Mouse (Mus musculus): Measurements from ENCODE around the gene Cyp3a11. TPM values are rescaled to one million over a fixed set of nuclear protein-coding genes. Genes with fewer than 3 reads are reported as not detected.

Gene Cyp3a11
- polyA plus RNA-seq, 1 experiment from 2014 or later: not detected

Other genes with a start within 250 kb of the Cyp3a11 start
- not detected in 2 replicates for gene Cyp3a41a, start 159.8 kb downstream of the Cyp3a11 start, polyA plus RNA-seq (2016; fragmentation: Nextera tagmentation; extraction: Ambion mirVana)
- gene Cyp3a44, start 74.1 kb downstream of the Cyp3a11 start, polyA plus RNA-seq (2016; fragmentation: Nextera tagmentation; extraction: Ambion mirVana): not detected in 2 replicates
- gene Cyp3a25, start 129.7 kb upstream of the Cyp3a11 start, polyA plus RNA-seq (2016; fragmentation: Nextera tagmentation; extraction: Ambion mirVana): not detected in 2 replicates
- gene Cyp3a59, start 199.3 kb upstream of the Cyp3a11 start, polyA plus RNA-seq (2016; fragmentation: Nextera tagmentation; extraction: Ambion mirVana): not detected in 2 replicates